Mouse (Mus musculus) liver, embryonic 15.5 days (tissue): ENCODE data around the gene Ankrd13d. TPM values are rescaled to one million over a fixed set of nuclear protein-coding genes. Genes with fewer than 3 reads are reported as not detected.

Experiments
- ATAC-seq: fragments of 200-750 bp; cut with Nextera tagmentation; 2 replicates; pipeline ENCODE4 v1.8.0; 2017; ENCODE audit warnings: moderate number of reproducible peaks, mild to moderate bottlenecking, moderate library complexity; ENCODE audit not compliant: insufficient read depth
- H3K27ac ChIP-seq: fragments of 300-500 bp; sonication (generic); replicated peaks from 2 replicates; pipeline ENCODE4 v1.5.1; 2015; ENCODE audit warnings: mild to moderate bottlenecking, inconsistent platforms
- H3K27me3 ChIP-seq: fragments of 300-500 bp; sonication (generic); 2 replicates; pipeline ENCODE4 v1.6.1; 2015; ENCODE audit warnings: mild to moderate bottlenecking, inconsistent platforms
- H3K36me3 ChIP-seq: fragments of 300-500 bp; sonication (generic); replicated peaks from 2 replicates; pipeline ENCODE4 v1.6.1; 2015; ENCODE audit warnings: moderate library complexity, mild to moderate bottlenecking, inconsistent platforms
- H3K4me1 ChIP-seq: fragments of 300-500 bp; sonication (generic); replicated peaks from 2 replicates; pipeline ENCODE4 v1.6.1; 2015; ENCODE audit warnings: inconsistent platforms
- H3K4me2 ChIP-seq: fragments of 300-500 bp; sonication (generic); 2 replicates; pipeline ENCODE4 v1.6.1; 2015; ENCODE audit warnings: moderate library complexity, mild to moderate bottlenecking, inconsistent platforms
- H3K4me3 ChIP-seq: fragments of 300-500 bp; sonication (generic); replicated peaks from 2 replicates; pipeline ENCODE4 v1.5.1; 2015; ENCODE audit warnings: mild to moderate bottlenecking, inconsistent platforms
- H3K9ac ChIP-seq: fragments of 300-500 bp; sonication (generic); 2 replicates; pipeline ENCODE4 v1.6.1; 2015; ENCODE audit warnings: moderate library complexity, mild to moderate bottlenecking, inconsistent platforms
- H3K9me3 ChIP-seq: fragments of 300-500 bp; sonication (generic); replicated peaks from 2 replicates; pipeline ENCODE4 v1.6.1; 2016; ENCODE audit warnings: inconsistent platforms
- WGBS: fragments of 180-500 bp; shearing (Covaris S2); methylation state at CpG from one replicate; pipeline ENCODE4 v1.1.7; 2015; ENCODE audit warnings: mixed read lengths; ENCODE audit not compliant: insufficient replicate concordance; 5-methylcytosine and 5-hydroxymethylcytosine counted together
- polyA plus RNA-seq: library from polyadenylated mRNA; unstranded; fragments of >200 nt; fragmentation: Nextera tagmentation; extraction: Ambion mirVana; gene quantifications from 2 replicates; pipeline ENCODE4 v1.2.1, GENCODE M21; 2015

Ankrd13d gene
- polyA plus RNA-seq, 1 experiment from 2014 or later: 1.5 TPM

DNA sequence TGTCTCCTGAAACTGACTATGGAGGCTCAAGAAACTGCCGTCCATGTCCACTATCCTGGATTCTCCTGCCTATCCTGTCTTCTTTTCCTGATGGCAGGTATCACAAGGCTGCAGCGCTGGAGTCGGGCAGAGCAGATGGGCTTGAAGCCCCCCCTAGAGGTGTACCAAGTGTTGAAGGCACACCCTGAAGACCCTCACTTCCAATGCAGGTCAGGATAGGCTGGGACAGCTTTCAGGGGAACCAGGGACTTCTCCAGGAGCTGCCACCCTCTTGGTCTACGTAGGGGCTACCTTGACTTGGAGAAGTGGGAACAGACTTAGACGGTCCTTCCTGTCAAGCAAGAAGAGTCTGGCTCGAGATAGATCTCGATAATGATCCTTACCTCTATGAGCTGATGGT is 50.3 kb downstream of the Ankrd13d start:
- no peak overlapping the region for H3K27ac ChIP-seq
- H3K4me3 ChIP-seq: peak overlapping the region; percentile 66; the same call in 1 of the 2 replicates
- no peak for ATAC-seq
- H3K9ac ChIP-seq: 0 out of 2 replicates have a peak overlapping the region, but pooled peaks have one; percentile 67
- 61% methylated on average over 7 of the region's 7 CpGs for WGBS
- H3K27me3 ChIP-seq: peaks cover 21% of the 10 kb centered on the region
- no peaks in the 10 kb centered on the region for H3K9me3 ChIP-seq
- no peaks in the 10 kb centered on the region for H3K36me3 ChIP-seq
- peak overlapping the region; percentile 85 for H3K4me2 ChIP-seq
- H3K4me1 ChIP-seq: peaks cover 42% of the 10 kb centered on the region

DNA sequence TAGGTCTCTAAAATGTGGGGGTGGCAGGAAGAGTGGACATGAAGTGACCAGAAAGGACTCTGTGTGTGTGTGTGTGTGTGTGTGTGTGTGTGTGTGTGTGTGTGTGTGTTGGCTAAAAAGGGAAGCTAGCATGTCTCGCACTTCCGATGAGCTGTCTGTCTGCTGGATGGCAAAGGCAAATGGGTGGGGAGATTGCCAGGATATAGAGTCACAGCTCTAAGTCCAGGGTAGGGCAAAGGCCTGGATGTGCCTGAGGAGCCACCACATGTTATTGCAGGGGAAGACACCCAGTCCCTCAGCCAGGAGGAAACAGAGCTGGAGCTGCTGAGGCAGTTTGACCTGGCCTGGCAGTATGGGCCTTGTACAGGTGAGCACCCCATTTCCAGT is 50.8 kb downstream of the Ankrd13d start:
- H3K4me1 ChIP-seq: peaks cover 43% of the 10 kb centered on the region
- peaks cover 25% of the 10 kb centered on the region for H3K27me3 ChIP-seq
- H3K9me3 ChIP-seq: no peaks in the 10 kb centered on the region
- ATAC-seq: no peak
- H3K4me3 ChIP-seq: peak overlapping the region; percentile 66
- no peaks in the 10 kb centered on the region for H3K36me3 ChIP-seq
- peak overlapping the region; percentile 83 for H3K27ac ChIP-seq
- WGBS: 12% methylated on average over 2 of the region's 2 CpGs
- peak overlapping the region; percentile 85 for H3K4me2 ChIP-seq
- H3K9ac ChIP-seq: peak overlapping the region; percentile 67

DNA sequence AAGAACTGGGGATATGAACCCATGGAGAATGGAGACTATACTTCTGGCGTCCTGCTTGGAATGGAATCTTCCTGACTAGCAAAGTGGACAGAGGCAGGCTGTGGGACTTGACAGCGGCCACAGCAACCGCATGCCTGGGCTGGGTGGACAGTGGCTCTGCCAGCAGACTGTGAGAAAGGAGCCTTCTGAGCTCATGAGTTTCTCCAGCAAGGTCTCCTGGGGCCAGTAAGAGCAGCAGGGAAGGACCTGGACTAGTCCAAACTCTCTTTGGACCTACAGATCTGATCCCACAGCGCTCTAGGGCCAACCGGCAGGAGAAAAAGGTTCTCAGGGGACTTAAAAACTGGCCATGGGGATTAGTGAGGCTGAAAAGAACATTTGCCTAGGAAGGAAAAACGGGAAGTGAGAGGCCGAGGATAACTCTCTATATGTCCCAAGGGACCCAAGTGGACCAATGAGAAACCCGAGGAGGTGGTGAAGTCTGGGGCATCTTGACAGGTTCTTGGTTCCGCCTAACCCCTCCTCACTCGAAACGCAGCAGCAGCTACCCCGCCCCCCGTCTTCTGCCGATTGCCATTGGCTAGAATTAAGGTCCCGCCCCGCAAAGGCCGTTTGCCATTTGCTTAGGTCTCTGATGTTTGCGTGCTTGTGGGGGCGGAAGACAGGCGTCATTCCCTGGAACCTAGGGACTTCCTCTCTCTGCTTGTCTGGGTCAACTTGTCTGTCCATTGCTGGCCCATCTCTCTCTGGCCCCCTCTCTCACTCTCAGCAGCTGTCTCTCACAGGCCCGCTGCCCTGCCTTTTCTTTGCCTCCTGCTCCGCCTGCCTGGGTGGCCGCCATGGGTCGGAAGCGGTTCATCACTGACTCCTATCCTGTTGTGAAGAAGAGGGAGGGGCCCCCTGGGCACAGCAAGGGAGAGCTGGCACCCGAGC is 51.4 kb downstream of the Ankrd13d start, which contains the start of gene Pold4:
Gene Pold4 (plus strand): TSS at position 647 of the 933 bp plus-strand sequence.
- Histone ChIP-seq H3K27me3 (peaks cover 31% of the 10 kb centered on the region), H3K9ac (peak within 1 kb of the TSS; percentile 67), H3K4me1 (peaks cover 43% of the 10 kb centered on the region), H3K27ac (peak within 1 kb of the TSS; percentile 83), H3K4me2 (peak within 1 kb of the TSS; percentile 85), H3K9me3 (no peaks in the 10 kb centered on the region), H3K4me3 (peak within 1 kb of the TSS; percentile 66), H3K36me3 (no peaks in the 10 kb centered on the region)
- peak; percentile 87 for ATAC-seq
- 13% methylated on average over 26 of the region's 26 CpGs for WGBS

DNA sequence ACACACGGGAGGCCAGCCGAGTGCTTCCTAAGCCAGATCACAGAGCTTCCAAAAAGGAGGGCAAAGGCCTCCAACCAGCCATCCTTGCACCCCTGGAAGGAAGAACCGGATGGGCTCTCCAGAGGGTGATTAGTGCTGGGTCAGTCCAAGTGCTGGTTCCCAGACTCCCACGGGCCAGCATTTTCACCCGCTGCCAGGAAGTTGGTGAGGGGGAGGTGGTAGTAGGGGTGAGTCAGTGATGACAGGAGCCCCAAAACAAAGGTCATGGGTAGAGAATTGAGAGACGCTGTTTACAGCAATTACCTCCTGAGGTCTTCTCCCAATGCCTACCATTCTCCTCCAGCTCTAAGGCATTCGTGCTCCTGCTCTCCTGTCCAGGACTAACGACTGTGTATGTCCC is 52.5 kb downstream of the Ankrd13d start:
- ATAC-seq: no peak
- no peak overlapping the region for H3K4me2 ChIP-seq
- peaks cover 35% of the 10 kb centered on the region for H3K27me3 ChIP-seq
- no peak overlapping the region for H3K4me3 ChIP-seq
- no peak overlapping the region for H3K27ac ChIP-seq
- no peaks in the 10 kb centered on the region for H3K36me3 ChIP-seq
- 64% methylated on average over 8 of the region's 8 CpGs for WGBS
- peaks cover 43% of the 10 kb centered on the region for H3K4me1 ChIP-seq
- no peaks in the 10 kb centered on the region for H3K9me3 ChIP-seq
- no peak overlapping the region for H3K9ac ChIP-seq

DNA sequence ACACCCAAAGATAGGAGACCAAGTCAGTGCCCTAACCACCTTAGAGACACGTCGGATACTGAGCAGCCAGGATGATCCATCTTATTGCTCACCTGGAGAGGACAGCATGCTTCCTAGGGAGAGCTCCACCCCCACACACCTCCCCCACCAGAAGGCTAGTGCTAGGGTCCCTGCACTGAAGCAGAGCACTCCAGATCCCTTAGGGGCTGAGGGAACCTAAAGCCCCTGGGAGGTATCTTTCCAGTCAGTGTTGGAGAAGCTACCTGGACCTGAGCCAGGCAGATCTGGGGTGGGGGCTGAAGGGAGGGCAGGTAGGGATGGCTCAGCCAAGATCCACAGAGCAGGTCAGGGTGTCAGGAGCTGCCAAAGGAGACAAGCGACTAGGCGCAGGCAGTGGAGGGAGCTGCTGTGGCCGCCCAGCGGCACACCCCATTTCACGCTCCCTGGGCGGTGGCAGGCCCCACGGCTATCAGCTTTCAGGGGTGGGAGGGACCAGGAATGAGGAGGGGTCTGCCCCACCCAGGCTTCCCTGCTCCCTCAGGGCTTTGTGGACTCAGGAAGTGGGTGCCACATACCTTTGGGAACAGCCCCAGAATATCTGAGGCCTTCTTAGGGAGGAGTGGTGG is 53.4 kb downstream of the Ankrd13d start:
- Histone ChIP-seq H3K27ac (no peak overlapping the region), H3K27me3 (peaks cover 36% of the 10 kb centered on the region), H3K36me3 (no peaks in the 10 kb centered on the region), H3K4me1 (peaks cover 43% of the 10 kb centered on the region), H3K9me3 (no peaks in the 10 kb centered on the region), H3K4me2 (no peak overlapping the region), H3K9ac (no peak overlapping the region), H3K4me3 (no peak overlapping the region)
- WGBS: 66% methylated on average over 9 of the region's 9 CpGs
- ATAC-seq: no peak

DNA sequence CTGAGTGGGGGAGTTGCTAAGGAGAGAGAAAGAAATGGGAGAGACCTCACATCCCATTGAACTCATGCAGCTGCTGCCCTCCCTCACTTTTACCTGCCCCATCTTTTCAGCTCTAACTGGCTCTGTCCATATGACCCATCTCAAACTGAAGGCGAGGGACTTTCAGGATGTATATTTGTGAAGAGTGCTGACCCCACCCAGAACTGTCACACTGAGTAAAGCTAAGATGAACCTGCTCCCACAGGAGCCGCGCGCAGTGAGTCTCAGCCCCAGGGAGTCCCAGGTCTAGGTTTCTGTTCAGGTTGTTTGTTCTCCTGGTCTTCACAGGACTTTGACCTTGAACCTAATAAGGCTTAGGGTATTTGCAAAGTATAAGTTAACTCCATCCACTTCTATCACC is 54.0 kb downstream of the Ankrd13d start:
- Histone ChIP-seq H3K4me3 (no peak overlapping the region), H3K36me3 (no peaks in the 10 kb centered on the region), H3K27ac (no peak overlapping the region), H3K27me3 (peaks cover 37% of the 10 kb centered on the region), H3K4me1 (peaks cover 43% of the 10 kb centered on the region), H3K9me3 (no peaks in the 10 kb centered on the region), H3K9ac (no peak overlapping the region), H3K4me2 (no peak overlapping the region)
- ATAC-seq: no peak
- 70% methylated on average over 4 of the region's 4 CpGs for WGBS

DNA sequence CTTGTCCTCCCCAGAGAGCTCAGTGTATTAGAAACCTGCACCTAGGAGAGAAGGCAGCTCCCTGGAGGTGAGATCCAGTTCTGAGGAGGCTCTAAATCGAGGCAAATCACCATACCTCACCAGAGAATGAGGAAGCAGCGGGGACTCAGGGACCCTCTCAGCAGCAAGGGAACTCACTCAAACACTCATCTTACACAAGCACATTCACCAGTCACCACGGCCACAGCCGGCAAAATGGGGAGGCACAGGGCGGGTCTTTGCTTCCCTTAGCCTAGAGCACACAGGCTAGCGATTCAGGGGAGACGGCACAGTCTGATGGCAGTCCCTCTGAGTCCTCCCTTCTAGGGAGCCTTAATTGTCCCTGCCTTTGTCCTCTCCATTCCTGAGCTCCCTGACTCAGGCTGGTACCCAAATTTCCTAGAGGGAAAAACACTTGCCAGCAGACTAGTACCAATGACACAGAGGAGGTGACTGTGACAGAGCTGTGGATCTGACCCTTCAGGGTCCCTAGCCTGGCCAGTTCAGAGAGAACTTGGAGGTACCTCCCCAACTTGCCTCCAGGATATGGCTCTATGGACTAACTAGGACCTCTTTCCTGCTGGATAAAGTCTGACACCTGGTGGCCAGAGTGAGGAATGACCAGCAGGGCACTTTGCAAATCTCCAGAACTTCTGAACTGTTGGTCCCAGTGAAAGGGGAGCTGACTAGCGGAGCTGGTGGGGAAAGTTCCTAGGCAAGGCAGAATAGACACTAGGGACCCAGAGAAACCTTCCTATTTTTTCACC is 54.9 kb downstream of the Ankrd13d start:
- Histone ChIP-seq H3K4me2 (no peak overlapping the region), H3K36me3 (no peaks in the 10 kb centered on the region), H3K9me3 (no peaks in the 10 kb centered on the region), H3K4me1 (peaks cover 40% of the 10 kb centered on the region), H3K9ac (no peak overlapping the region), H3K27ac (no peak overlapping the region), H3K27me3 (peaks cover 41% of the 10 kb centered on the region), H3K4me3 (no peak overlapping the region)
- no peak for ATAC-seq
- WGBS: 11% methylated on average over 8 of the region's 8 CpGs

DNA sequence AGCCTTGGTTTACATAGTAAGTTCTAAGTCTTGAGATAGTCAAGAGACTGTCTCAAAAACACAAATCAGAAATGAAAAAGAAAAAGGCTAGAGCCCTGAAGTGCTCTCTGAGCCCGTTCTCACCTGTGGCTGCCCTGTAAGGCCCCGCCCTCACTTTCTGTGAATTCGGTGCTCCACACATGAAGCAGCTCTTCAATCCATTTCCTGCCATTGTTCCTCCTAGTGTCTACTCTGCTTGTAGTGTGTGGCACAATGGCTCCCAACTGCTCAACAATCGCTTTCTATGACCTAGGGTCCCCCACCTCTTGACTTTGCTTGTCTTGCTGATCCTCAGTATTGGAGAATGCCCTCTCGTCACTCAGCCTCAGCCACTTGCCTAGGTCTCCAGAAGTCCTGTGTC is 55.5 kb downstream of the Ankrd13d start:
- Histone ChIP-seq H3K36me3 (no peaks in the 10 kb centered on the region), H3K4me2 (no peak overlapping the region), H3K4me3 (no peak overlapping the region), H3K9me3 (no peaks in the 10 kb centered on the region), H3K4me1 (peaks cover 39% of the 10 kb centered on the region), H3K9ac (no peak overlapping the region), H3K27me3 (peaks cover 47% of the 10 kb centered on the region), H3K27ac (no peak overlapping the region)
- ATAC-seq: no peak
- WGBS: 39% methylated on average over 5 of the region's 5 CpGs

DNA sequence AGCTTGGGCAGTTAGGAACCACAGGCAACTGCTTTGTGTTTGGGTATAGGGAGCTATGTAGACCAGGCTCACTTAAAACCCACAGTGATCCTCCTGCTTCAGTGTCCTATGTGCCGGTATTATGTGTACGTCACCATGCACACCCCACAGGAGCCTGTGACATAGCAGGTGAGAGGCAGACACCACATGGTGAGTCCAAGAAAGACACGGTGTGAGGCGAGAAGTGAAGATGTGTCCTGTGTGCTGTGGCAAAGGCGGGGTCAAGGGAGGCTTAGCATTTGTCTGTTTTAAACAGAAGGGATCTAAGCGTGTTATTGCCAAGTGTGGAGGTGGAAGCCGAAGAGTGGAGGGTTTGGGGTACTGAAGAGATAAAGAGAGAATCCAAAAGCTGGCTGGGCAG is 56.2 kb downstream of the Ankrd13d start:
- Histone ChIP-seq H3K9me3 (no peaks in the 10 kb centered on the region), H3K4me2 (no peak overlapping the region), H3K9ac (no peak overlapping the region), H3K4me3 (no peak overlapping the region), H3K27ac (no peak overlapping the region), H3K27me3 (peaks cover 54% of the 10 kb centered on the region), H3K4me1 (peaks cover 39% of the 10 kb centered on the region), H3K36me3 (no peaks in the 10 kb centered on the region)
- ATAC-seq: no peak
- WGBS: 63% methylated on average over 7 of the region's 7 CpGs

DNA sequence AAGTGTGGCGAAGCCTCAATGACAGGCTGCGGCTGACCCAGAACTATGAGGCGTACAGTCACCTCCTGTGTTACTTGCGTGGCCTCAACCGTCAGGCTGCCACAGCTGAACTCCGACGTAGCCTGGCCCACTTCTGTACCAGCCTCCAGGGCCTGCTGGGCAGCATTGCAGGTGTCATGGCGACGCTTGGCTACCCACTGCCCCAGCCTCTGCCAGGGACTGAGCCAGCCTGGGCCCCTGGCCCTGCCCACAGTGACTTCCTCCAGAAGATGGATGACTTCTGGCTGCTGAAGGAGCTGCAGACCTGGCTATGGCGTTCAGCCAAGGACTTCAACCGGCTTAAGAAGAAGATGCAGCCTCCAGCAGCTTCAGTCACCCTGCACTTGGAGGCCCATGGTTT is 60.8 kb downstream of the Ankrd13d start:
- peaks cover 79% of the 10 kb centered on the region for H3K27me3 ChIP-seq
- H3K9ac ChIP-seq: no peak overlapping the region
- ATAC-seq: no peak
- no peak overlapping the region for H3K27ac ChIP-seq
- H3K4me2 ChIP-seq: no peak overlapping the region
- H3K4me1 ChIP-seq: peaks cover 32% of the 10 kb centered on the region
- 41% methylated on average over 11 of the region's 11 CpGs for WGBS
- H3K9me3 ChIP-seq: no peaks in the 10 kb centered on the region
- no peaks in the 10 kb centered on the region for H3K36me3 ChIP-seq
- H3K4me3 ChIP-seq: no peak overlapping the region
